Mouse (Mus musculus): ENCODE results near the gene Rpl15. TPM values are rescaled to one million over a fixed set of nuclear protein-coding genes. Genes with fewer than 3 reads are reported as not detected.

Gene Rpl15
- polyA plus RNA-seq, 1 experiment from 2014 or later, result 415 TPM

- no peak for ATAC-seq (ENCODE audit: low FRiP score)
Measured at GRCm38 (mm10) chr14:18297441-18297840, 26.2 kb upstream of the Rpl15 start.

DNA sequence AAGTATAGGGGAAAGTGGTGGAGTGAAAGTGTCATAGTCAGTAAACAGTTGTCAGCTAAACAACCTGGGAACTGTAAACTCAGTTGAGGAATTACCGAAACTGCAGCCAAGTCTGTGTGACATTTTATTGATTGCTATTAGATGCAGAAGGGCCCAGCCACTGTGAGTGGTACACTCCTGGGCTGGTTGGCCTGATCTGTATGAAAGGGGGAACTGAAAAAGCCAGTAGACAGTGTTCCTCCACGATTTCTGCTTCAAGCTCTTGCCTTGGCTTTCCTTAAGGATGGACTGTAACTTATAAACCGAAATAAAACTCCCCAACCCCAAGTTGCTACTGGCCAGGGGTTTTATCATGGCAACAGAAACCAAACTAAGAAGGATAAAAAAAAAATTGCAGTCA, 21.4 kb upstream of the Rpl15 start:
- no peak overlapping the region for H3K4me2 ChIP-seq (replicated peaks; ENCODE audit: low read depth, low read length)
- H3K27me3 ChIP-seq (ENCODE audit: control insufficient read depth, insufficient read depth, low read length), result no peaks in the 10 kb centered on the region
- ATAC-seq (ENCODE audit: low FRiP score) (no peak), DNase-seq (ENCODE audit: low spot score) (no peak)
- no peak overlapping the region for H3K4me3 ChIP-seq (ENCODE audit: low read depth, low read length)
- 85% methylated on average over 3 of the region's 3 CpGs for WGBS
- no peaks in the 10 kb centered on the region for H3K9me3 ChIP-seq (ENCODE audit: control insufficient read depth, low read length)
- H3K36me3 ChIP-seq (ENCODE audit: control insufficient read depth, insufficient read depth, low read length), result no peaks in the 10 kb centered on the region
- no peak overlapping the region for H3K9ac ChIP-seq (ENCODE audit: low read depth, low read length)
- no peak overlapping the region for H3K27ac ChIP-seq (ENCODE audit: low read depth, low read length)
- H3K4me1 ChIP-seq (replicated peaks; ENCODE audit: control insufficient read depth, insufficient read depth, low read length), result no peaks in the 10 kb centered on the region

More at GRCm38 (mm10) chr14:18297441-18297840, 26.2 kb upstream of the Rpl15 start:
- Histone ChIP-seq H3K4me1 (replicated peaks; ENCODE audit: control insufficient read depth, insufficient read depth, low read length) (no peaks in the 10 kb centered on the region), H3K9me3 (ENCODE audit: control insufficient read depth, low read length) (no peaks in the 10 kb centered on the region), H3K36me3 (ENCODE audit: control insufficient read depth, insufficient read depth, low read length) (no peaks in the 10 kb centered on the region), H3K4me3 (ENCODE audit: low read depth, low read length) (no peak overlapping the region), H3K27ac (ENCODE audit: low read depth, low read length) (no peak overlapping the region), H3K4me2 (replicated peaks; ENCODE audit: low read depth, low read length) (no peak overlapping the region), H3K27me3 (ENCODE audit: control insufficient read depth, insufficient read depth, low read length) (no peaks in the 10 kb centered on the region), H3K9ac (ENCODE audit: low read depth, low read length) (no peak overlapping the region)
- WGBS, result 85% methylated on average over 2 of the region's 2 CpGs
- DNase-seq (ENCODE audit: low spot score), result no peak

- no peak overlapping the region for H3K4me2 ChIP-seq (replicated peaks; ENCODE audit: low read depth, low read length)
- H3K27me3 ChIP-seq (ENCODE audit: control insufficient read depth, insufficient read depth, low read length), result no peaks in the 10 kb centered on the region
- H3K36me3 ChIP-seq (ENCODE audit: control insufficient read depth, insufficient read depth, low read length), result no peaks in the 10 kb centered on the region
- 94% methylated on average over 3 of the region's 3 CpGs for WGBS
- H3K9ac ChIP-seq (ENCODE audit: low read depth, low read length), result no peak overlapping the region
- no peaks in the 10 kb centered on the region for H3K9me3 ChIP-seq (ENCODE audit: control insufficient read depth, low read length)
- no peak for ATAC-seq (ENCODE audit: low FRiP score)
- H3K27ac ChIP-seq (ENCODE audit: low read depth, low read length), result no peak overlapping the region
- DNase-seq (ENCODE audit: low spot score), result no peak
- no peaks in the 10 kb centered on the region for H3K4me1 ChIP-seq (replicated peaks; ENCODE audit: control insufficient read depth, insufficient read depth, low read length)
- no peak overlapping the region for H3K4me3 ChIP-seq (ENCODE audit: low read depth, low read length)
Measured at GRCm38 (mm10) chr14:18292111-18292510, 20.9 kb upstream of the Rpl15 start.

- no peak overlapping the region for H3K4me2 ChIP-seq (replicated peaks; ENCODE audit: low read depth, low read length)
- WGBS, result 71% methylated on average over 2 of the region's 2 CpGs
- H3K36me3 ChIP-seq (ENCODE audit: control insufficient read depth, insufficient read depth, low read length), result no peaks in the 10 kb centered on the region
Measured at GRCm38 (mm10) chr14:18287391-18287790, 16.2 kb upstream of the Rpl15 start.

DNA sequence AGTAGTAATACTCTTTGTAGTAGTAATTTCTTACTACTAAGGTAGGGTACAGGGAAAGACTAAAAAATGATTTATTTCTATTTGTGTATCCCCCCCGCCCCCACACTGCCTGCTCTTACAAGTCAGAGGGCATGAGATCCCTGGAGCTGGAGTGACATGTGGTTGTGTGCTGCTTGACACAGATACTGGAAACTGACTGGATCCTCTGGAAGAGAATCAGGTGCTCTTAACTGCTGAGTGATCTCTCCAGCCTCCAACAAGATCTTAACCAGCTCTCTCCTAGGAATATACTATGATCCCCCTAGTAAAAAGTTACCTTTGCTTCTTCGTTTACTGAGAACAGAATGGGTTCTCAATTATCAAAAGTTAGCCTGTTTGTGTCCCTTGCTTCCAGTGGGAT, 15.2 kb upstream of the Rpl15 start:
- no peaks in the 10 kb centered on the region for H3K9me3 ChIP-seq (ENCODE audit: control insufficient read depth, low read length)

More at GRCm38 (mm10) chr14:18287391-18287790, 16.2 kb upstream of the Rpl15 start:
- DNase-seq (ENCODE audit: low spot score) (no peak), ATAC-seq (ENCODE audit: low FRiP score) (no peak)
- H3K27ac ChIP-seq (ENCODE audit: low read depth, low read length), result no peak overlapping the region
- H3K9me3 ChIP-seq (ENCODE audit: control insufficient read depth, low read length), result no peaks in the 10 kb centered on the region
- no peaks in the 10 kb centered on the region for H3K27me3 ChIP-seq (ENCODE audit: control insufficient read depth, insufficient read depth, low read length)
- H3K4me1 ChIP-seq (replicated peaks; ENCODE audit: control insufficient read depth, insufficient read depth, low read length), result no peaks in the 10 kb centered on the region
- H3K9ac ChIP-seq (ENCODE audit: low read depth, low read length), result no peak overlapping the region
- no peak overlapping the region for H3K4me3 ChIP-seq (ENCODE audit: low read depth, low read length)

DNA sequence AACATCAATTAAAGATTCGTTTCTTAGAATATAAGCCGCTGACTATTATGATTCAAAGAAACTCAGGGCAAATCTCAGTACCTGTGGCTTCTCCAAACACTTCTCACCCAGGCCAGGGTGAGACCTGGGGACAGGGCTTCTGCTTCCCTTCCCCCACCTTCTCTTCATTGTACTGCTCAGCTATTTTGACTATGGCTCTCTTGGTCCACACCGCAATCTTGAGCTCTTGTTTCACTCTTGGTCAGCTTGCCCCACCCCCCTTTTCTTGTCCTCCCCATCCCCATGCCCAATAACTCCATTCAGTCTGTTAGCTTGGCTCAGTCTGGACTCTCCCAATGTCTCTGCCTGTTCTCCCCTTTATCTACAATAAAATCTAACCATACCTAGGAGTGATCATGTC, 14.3 kb upstream of the Rpl15 start:
- ATAC-seq (ENCODE audit: low FRiP score) (no peak), DNase-seq (ENCODE audit: low spot score) (no peak)
- Histone ChIP-seq H3K36me3 (ENCODE audit: control insufficient read depth, insufficient read depth, low read length) (no peaks in the 10 kb centered on the region), H3K4me3 (ENCODE audit: low read depth, low read length) (no peak overlapping the region), H3K9me3 (ENCODE audit: control insufficient read depth, low read length) (no peaks in the 10 kb centered on the region), H3K4me2 (replicated peaks; ENCODE audit: low read depth, low read length) (no peak overlapping the region), H3K4me1 (replicated peaks; ENCODE audit: control insufficient read depth, insufficient read depth, low read length) (no peaks in the 10 kb centered on the region), H3K27me3 (ENCODE audit: control insufficient read depth, insufficient read depth, low read length) (no peaks in the 10 kb centered on the region), H3K9ac (ENCODE audit: low read depth, low read length) (no peak overlapping the region), H3K27ac (ENCODE audit: low read depth, low read length) (no peak overlapping the region)
- WGBS, result 92% methylated on average over 3 of the region's 3 CpGs

More for the DNA sequence above, 15.2 kb upstream of the Rpl15 start:
- 94% methylated on average over 2 of the region's 2 CpGs for WGBS
- no peak overlapping the region for H3K9ac ChIP-seq (ENCODE audit: low read depth, low read length)
- no peaks in the 10 kb centered on the region for H3K36me3 ChIP-seq (ENCODE audit: control insufficient read depth, insufficient read depth, low read length)
- ATAC-seq (ENCODE audit: low FRiP score), result no peak
- no peaks in the 10 kb centered on the region for H3K27me3 ChIP-seq (ENCODE audit: control insufficient read depth, insufficient read depth, low read length)
- H3K27ac ChIP-seq (ENCODE audit: low read depth, low read length), result no peak overlapping the region
- H3K4me1 ChIP-seq (replicated peaks; ENCODE audit: control insufficient read depth, insufficient read depth, low read length), result no peaks in the 10 kb centered on the region
- no peak overlapping the region for H3K4me3 ChIP-seq (ENCODE audit: low read depth, low read length)
- no peak overlapping the region for H3K4me2 ChIP-seq (replicated peaks; ENCODE audit: low read depth, low read length)
- no peak for DNase-seq (ENCODE audit: low spot score)

- H3K9me3 ChIP-seq (ENCODE audit: control insufficient read depth, low read length), result no peaks in the 10 kb centered on the region
- no peak overlapping the region for H3K27ac ChIP-seq (ENCODE audit: low read depth, low read length)
- no peaks in the 10 kb centered on the region for H3K4me1 ChIP-seq (replicated peaks; ENCODE audit: control insufficient read depth, insufficient read depth, low read length)
- H3K9ac ChIP-seq (ENCODE audit: low read depth, low read length), result no peak overlapping the region
- ATAC-seq (ENCODE audit: low FRiP score), result no peak
- no peak overlapping the region for H3K4me2 ChIP-seq (replicated peaks; ENCODE audit: low read depth, low read length)
- no peak for DNase-seq (ENCODE audit: low spot score)
- H3K4me3 ChIP-seq (ENCODE audit: low read depth, low read length), result no peak overlapping the region
- WGBS, result 90% methylated on average over 2 of the region's 2 CpGs
- H3K27me3 ChIP-seq (ENCODE audit: control insufficient read depth, insufficient read depth, low read length), result no peaks in the 10 kb centered on the region
- H3K36me3 ChIP-seq (ENCODE audit: control insufficient read depth, insufficient read depth, low read length), result no peaks in the 10 kb centered on the region
Measured at GRCm38 (mm10) chr14:18284581-18284980, 13.4 kb upstream of the Rpl15 start.

- DNase-seq (ENCODE audit: low spot score) (no peak), ATAC-seq (ENCODE audit: low FRiP score) (no peak)
- H3K27me3 ChIP-seq (ENCODE audit: control insufficient read depth, insufficient read depth, low read length), result no peaks in the 10 kb centered on the region
- no peaks in the 10 kb centered on the region for H3K36me3 ChIP-seq (ENCODE audit: control insufficient read depth, insufficient read depth, low read length)
- no peaks in the 10 kb centered on the region for H3K9me3 ChIP-seq (ENCODE audit: control insufficient read depth, low read length)
- H3K4me1 ChIP-seq (replicated peaks; ENCODE audit: control insufficient read depth, insufficient read depth, low read length), result no peaks in the 10 kb centered on the region
- WGBS, result 91% methylated on average over 5 of the region's 5 CpGs
- H3K9ac ChIP-seq (ENCODE audit: low read depth, low read length), result no peak overlapping the region
- no peak overlapping the region for H3K4me3 ChIP-seq (ENCODE audit: low read depth, low read length)
- no peak overlapping the region for H3K27ac ChIP-seq (ENCODE audit: low read depth, low read length)
- H3K4me2 ChIP-seq (replicated peaks; ENCODE audit: low read depth, low read length), result no peak overlapping the region
Measured at GRCm38 (mm10) chr14:18280375-18280774, 9.2 kb upstream of the Rpl15 start.

DNA sequence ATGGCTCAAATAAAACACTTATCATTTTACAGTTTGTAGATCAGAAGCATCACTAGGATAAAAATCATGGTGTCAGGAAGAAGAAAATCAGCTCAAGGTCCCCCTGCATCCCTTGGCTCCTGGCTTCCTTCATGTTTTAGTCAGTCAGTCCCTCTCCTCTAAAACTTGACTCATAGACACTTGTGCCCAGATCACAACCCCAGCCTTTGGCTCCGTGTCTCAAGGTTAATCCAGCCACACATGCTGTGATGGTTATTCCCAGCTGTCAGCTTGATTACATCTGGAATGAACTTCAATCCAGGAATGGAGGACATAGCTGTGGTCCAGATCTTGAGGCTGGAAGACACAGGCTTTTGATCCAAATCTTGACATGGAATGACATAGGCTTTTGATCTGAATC, 3.3 kb upstream of the Rpl15 start:
- Histone ChIP-seq H3K27ac (ENCODE audit: low read depth, low read length) (no peak overlapping the region), H3K4me3 (ENCODE audit: low read depth, low read length) (no peak overlapping the region), H3K9ac (ENCODE audit: low read depth, low read length) (no peak overlapping the region), H3K36me3 (ENCODE audit: control insufficient read depth, insufficient read depth, low read length) (no peaks in the 10 kb centered on the region), H3K27me3 (ENCODE audit: control insufficient read depth, insufficient read depth, low read length) (no peaks in the 10 kb centered on the region), H3K4me1 (replicated peaks; ENCODE audit: control insufficient read depth, insufficient read depth, low read length) (0 out of 2 replicates have a peak, but pooled peaks cover 2% of the 10 kb centered on the region), H3K9me3 (ENCODE audit: control insufficient read depth, low read length) (no peaks in the 10 kb centered on the region), H3K4me2 (replicated peaks; ENCODE audit: low read depth, low read length) (no peak overlapping the region)
- no peak for ATAC-seq (ENCODE audit: low FRiP score)
- 83% methylated on average over 1 of the region's 1 CpGs for WGBS
- no peak for DNase-seq (ENCODE audit: low spot score)
